Mouse (Mus musculus) kidney, embryonic 16.5 days (tissue): ENCODE results near the gene Gm11099. TPM values are rescaled to one million over a fixed set of nuclear protein-coding genes. Genes with fewer than 3 reads are reported as not detected.
A peak's percentile ranks its signal among the peaks of the same experiment; 100 is the strongest.

ENCODE experiments used
- ATAC-seq: fragments of 200-750 bp; cut with Nextera tagmentation; 2 replicates; pipeline ENCODE4 v1.8.0; 2017; ENCODE audit warnings: moderate TSS enrichment; ENCODE audit not compliant: low FRiP score, low TSS enrichment
- H3K27ac ChIP-seq: fragments of 300-500 bp; sonication (generic); 2 replicates; pipeline ENCODE4 v1.5.1; 2014; ENCODE audit warnings: low read length
- H3K27me3 ChIP-seq: fragments of 300-500 bp; sonication (generic); 2 replicates; pipeline ENCODE4 v1.6.1; 2014; ENCODE audit warnings: low read length, control low read depth, mixed read lengths; ENCODE audit not compliant: insufficient read depth
- H3K36me3 ChIP-seq: fragments of 300-500 bp; sonication (generic); 2 replicates; pipeline ENCODE4 v1.6.1; 2014; ENCODE audit warnings: low read length, control low read depth, mixed read lengths; ENCODE audit not compliant: insufficient read depth
- H3K4me1 ChIP-seq: fragments of 300-500 bp; sonication (generic); 2 replicates; pipeline ENCODE4 v1.6.1; 2014; ENCODE audit warnings: low read length, control low read depth, mixed read lengths; ENCODE audit not compliant: insufficient read depth
- H3K4me2 ChIP-seq: fragments of 300-500 bp; sonication (generic); replicated peaks from 2 replicates; pipeline ENCODE4 v1.6.1; 2014; ENCODE audit warnings: low read depth, low read length
- H3K4me3 ChIP-seq: fragments of 300-500 bp; sonication (generic); 2 replicates; pipeline ENCODE4 v1.5.1; 2014; ENCODE audit warnings: mild to moderate bottlenecking, low read length
- H3K9ac ChIP-seq: fragments of 300-500 bp; sonication (generic); replicated peaks from 2 replicates; pipeline ENCODE4 v1.6.1; 2014; ENCODE audit warnings: low read length
- H3K9me3 ChIP-seq: fragments of 300-500 bp; sonication (generic); 2 replicates; pipeline ENCODE4 v1.6.1; 2016; ENCODE audit warnings: low read length, control low read depth
- WGBS: fragments of 180-500 bp; shearing (Covaris S2); extraction: QIAGEN DNeasy Blood & Tissue Kit; methylation state at CpG from one replicate; pipeline ENCODE4 v1.1.7; 2014; 5-methylcytosine and 5-hydroxymethylcytosine counted together
- polyA plus RNA-seq: library from polyadenylated mRNA; unstranded; fragments of >200 nt; fragmentation: Nextera tagmentation; extraction: Ambion mirVana; gene quantifications from 2 replicates; pipeline ENCODE4 v1.2.1, GENCODE M21; 2015

Gene Gm11099
- polyA plus RNA-seq, 1 experiment from 2014 or later = not detected

DNA sequence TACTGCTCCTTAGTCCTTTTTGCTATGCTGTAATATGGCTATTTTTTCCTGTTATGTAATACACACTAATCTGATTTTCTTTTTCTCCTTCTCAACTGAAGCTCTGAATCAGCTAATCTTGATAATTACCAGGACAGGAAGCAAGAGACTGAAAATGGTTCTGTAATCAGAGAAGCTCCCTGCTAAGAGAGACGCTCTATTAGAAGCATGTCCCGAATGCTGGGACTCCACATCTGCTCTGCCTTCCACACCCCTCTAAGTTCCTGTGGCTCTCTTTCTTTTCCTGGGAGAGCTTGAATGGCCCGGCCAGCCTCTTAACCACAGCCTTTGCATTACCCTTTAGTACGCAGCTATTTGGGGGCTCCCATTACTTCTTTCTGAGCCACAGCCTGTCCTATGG is 45.8 kb downstream of the Gm11099 start:
- Histone ChIP-seq H3K4me3 (no peak overlapping the region), H3K27ac (no peak overlapping the region), H3K4me2 (no peak overlapping the region), H3K9ac (no peak overlapping the region), H3K9me3 (no peaks in the 10 kb centered on the region), H3K4me1 (no peaks in the 10 kb centered on the region), H3K36me3 (no peaks in the 10 kb centered on the region), H3K27me3 (no peaks in the 10 kb centered on the region)
- no peak for ATAC-seq
- WGBS = 70% methylated on average over 4 of the region's 4 CpGs

GRCm38 (mm10) chr2:58906814-58907516 is 47.7 kb downstream of the Gm11099 start:
- WGBS = 44% methylated on average over 14 of the region's 14 CpGs
- H3K9me3 ChIP-seq = no peaks in the 10 kb centered on the region
- no peaks in the 10 kb centered on the region for H3K4me1 ChIP-seq
- H3K4me2 ChIP-seq = 0 out of 2 replicates have a peak overlapping the region, but pooled peaks have one; percentile 5
- no peaks in the 10 kb centered on the region for H3K27me3 ChIP-seq
- H3K4me3 ChIP-seq = no peak overlapping the region
- H3K27ac ChIP-seq = no peak overlapping the region
- H3K9ac ChIP-seq = no peak overlapping the region
- ATAC-seq = no peak
- H3K36me3 ChIP-seq = no peaks in the 10 kb centered on the region

GRCm38 (mm10) chr2:58912339-58912738 is 53.1 kb downstream of the Gm11099 start:
- Histone ChIP-seq H3K4me3 (no peak overlapping the region), H3K4me2 (no peak overlapping the region), H3K4me1 (no peaks in the 10 kb centered on the region), H3K27me3 (no peaks in the 10 kb centered on the region), H3K27ac (no peak overlapping the region), H3K9me3 (no peaks in the 10 kb centered on the region), H3K36me3 (no peaks in the 10 kb centered on the region), H3K9ac (no peak overlapping the region)
- ATAC-seq = no peak
- WGBS = 90% methylated on average over 8 of the region's 9 CpGs

DNA sequence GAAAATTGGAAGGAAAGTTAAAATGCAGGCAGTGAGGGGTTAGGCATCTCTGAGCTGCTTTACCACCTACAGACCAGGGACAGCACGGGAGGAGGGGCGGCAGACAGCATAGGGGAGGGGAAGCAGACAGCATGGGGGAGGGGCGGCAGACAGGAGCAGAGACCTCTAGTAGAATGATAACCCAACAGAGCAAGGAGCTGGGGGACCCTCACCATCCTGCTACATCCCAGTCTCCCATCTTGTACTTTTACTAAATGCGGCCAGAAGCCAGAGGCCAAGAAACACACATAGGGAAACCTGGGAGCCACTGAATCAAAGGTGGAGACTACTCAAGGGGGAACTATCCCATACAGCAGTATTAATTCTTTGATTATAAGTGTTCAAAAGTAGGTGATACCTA is 59.1 kb downstream of the Gm11099 start:
- WGBS = 55% methylated on average over 4 of the region's 4 CpGs
- Histone ChIP-seq H3K36me3 (no peaks in the 10 kb centered on the region), H3K4me3 (no peak overlapping the region), H3K27me3 (no peaks in the 10 kb centered on the region), H3K27ac (no peak overlapping the region), H3K4me1 (no peaks in the 10 kb centered on the region), H3K9me3 (no peaks in the 10 kb centered on the region), H3K9ac (no peak overlapping the region), H3K4me2 (no peak overlapping the region)
- no peak for ATAC-seq

DNA sequence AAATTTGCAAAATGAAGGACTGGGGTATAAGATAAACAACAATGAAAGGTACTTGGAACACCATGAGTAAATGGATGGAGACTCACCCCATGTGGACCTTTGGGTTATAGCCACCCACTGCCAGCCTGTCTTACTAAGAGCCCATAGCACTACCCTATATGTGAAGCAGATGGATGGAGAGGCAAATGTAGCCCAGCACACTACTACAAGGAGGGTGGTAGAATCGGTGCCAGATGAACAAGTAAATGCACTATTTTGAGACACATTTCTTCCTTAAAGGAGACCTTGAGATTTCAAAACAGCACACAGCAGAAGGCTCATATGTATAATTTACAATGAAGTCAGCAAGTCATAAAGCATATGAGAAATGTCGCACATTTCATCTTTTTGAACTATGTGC is 66.3 kb downstream of the Gm11099 start:
- H3K27ac ChIP-seq = no peak overlapping the region
- H3K9ac ChIP-seq = no peak overlapping the region
- no peaks in the 10 kb centered on the region for H3K27me3 ChIP-seq
- no peaks in the 10 kb centered on the region for H3K9me3 ChIP-seq
- H3K4me2 ChIP-seq = no peak overlapping the region
- H3K36me3 ChIP-seq = no peaks in the 10 kb centered on the region
- 91% methylated on average over 2 of the region's 2 CpGs for WGBS
- no peak overlapping the region for H3K4me3 ChIP-seq
- no peak for ATAC-seq
- H3K4me1 ChIP-seq = no peaks in the 10 kb centered on the region

DNA sequence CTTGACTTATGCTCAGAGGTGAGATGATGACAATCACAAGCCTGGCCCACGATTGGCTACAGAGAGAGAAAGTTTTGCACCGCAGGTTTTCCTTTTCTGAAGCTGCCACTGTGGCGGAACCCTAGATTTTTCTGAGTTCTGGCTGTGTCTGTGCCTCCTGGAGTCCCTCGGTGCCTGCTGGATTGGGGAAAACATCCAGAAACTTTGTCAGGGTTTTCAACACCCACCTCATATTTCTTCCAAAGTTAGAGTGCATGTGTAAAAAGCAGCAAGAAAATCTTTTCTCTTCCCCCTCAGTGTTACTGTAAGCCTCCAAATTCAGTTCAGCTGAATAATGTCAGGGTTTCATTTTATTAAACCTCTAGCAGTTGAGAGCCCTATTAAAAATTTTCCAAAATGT is 82.1 kb downstream of the Gm11099 start:
- ATAC-seq = no peak
- Histone ChIP-seq H3K27me3 (no peaks in the 10 kb centered on the region), H3K4me3 (no peak overlapping the region), H3K4me1 (no peaks in the 10 kb centered on the region), H3K4me2 (no peak overlapping the region), H3K9ac (no peak overlapping the region), H3K36me3 (no peaks in the 10 kb centered on the region), H3K27ac (no peak overlapping the region), H3K9me3 (no peaks in the 10 kb centered on the region)
- WGBS = 81% methylated on average over 4 of the region's 4 CpGs

GRCm38 (mm10) chr2:58948796-58949195 is 89.6 kb downstream of the Gm11099 start:
- Histone ChIP-seq H3K4me2 (no peak overlapping the region), H3K9ac (no peak overlapping the region), H3K27ac (no peak overlapping the region), H3K36me3 (no peaks in the 10 kb centered on the region), H3K9me3 (no peaks in the 10 kb centered on the region), H3K4me3 (no peak overlapping the region), H3K27me3 (no peaks in the 10 kb centered on the region), H3K4me1 (no peaks in the 10 kb centered on the region)
- WGBS = 85% methylated on average over 7 of the region's 7 CpGs
- ATAC-seq = no peak

DNA sequence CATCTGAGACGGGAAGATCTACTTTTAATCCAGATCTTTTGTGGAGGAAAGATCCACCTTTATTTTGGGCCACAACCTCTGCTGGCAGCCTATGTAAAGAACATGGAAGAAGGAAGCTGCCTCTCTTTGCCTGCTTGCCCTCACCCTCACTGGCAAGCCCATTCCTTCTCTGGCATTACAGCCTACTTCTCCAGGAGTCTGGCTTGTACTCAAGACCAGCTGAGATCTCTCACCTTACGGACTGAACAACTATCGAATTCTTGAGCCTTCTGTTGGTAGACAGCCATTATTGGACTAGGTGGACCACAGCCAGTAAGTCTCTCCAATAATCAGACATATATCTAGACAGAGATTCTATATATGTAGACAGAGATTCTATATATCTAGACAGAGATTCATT is 92.9 kb downstream of the Gm11099 start:
- Histone ChIP-seq H3K27ac (no peak overlapping the region), H3K9ac (no peak overlapping the region), H3K27me3 (no peaks in the 10 kb centered on the region), H3K9me3 (no peaks in the 10 kb centered on the region), H3K4me1 (no peaks in the 10 kb centered on the region), H3K36me3 (no peaks in the 10 kb centered on the region), H3K4me2 (no peak overlapping the region), H3K4me3 (no peak overlapping the region)
- ATAC-seq = no peak
- 93% methylated on average over 3 of the region's 3 CpGs for WGBS

DNA sequence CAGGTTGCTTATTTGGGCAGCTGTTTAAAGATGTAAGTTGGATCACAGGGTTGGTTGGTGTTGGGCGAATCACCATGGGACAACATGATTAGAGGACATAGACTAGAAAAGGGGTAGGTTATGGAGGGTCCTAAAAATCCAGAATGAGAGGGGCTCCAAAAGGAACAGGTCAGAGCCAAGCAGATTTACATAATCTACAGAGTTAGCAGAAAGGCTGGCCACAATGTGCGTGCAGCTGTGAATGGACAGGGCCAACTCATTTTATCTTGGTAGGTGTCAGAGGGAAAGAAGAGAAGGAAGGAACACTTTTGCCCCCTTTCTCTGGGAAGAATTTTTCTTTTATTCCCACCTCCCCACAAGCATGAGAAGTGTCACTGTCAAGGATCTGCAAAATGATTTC is 97.1 kb downstream of the Gm11099 start:
- ATAC-seq = no peak
- H3K4me3 ChIP-seq = no peak overlapping the region
- WGBS = 86% methylated on average over 2 of the region's 2 CpGs
- no peak overlapping the region for H3K4me2 ChIP-seq
- no peaks in the 10 kb centered on the region for H3K9me3 ChIP-seq
- H3K27ac ChIP-seq = no peak overlapping the region
- no peaks in the 10 kb centered on the region for H3K27me3 ChIP-seq
- no peaks in the 10 kb centered on the region for H3K36me3 ChIP-seq
- no peak overlapping the region for H3K9ac ChIP-seq
- no peaks in the 10 kb centered on the region for H3K4me1 ChIP-seq

- ATAC-seq = no peak
- no peaks in the 10 kb centered on the region for H3K36me3 ChIP-seq
- no peak overlapping the region for H3K4me2 ChIP-seq
- no peaks in the 10 kb centered on the region for H3K9me3 ChIP-seq
- no peak overlapping the region for H3K9ac ChIP-seq
- 60% methylated on average over 2 of the region's 2 CpGs for WGBS
- H3K27me3 ChIP-seq = no peaks in the 10 kb centered on the region
- no peak overlapping the region for H3K27ac ChIP-seq
- H3K4me1 ChIP-seq = no peaks in the 10 kb centered on the region
- H3K4me3 ChIP-seq = no peak overlapping the region
Measured at GRCm38 (mm10) chr2:58956770-58957300, 97.6 kb downstream of the Gm11099 start.
